Mouse (Mus musculus) v-Abl transformed pro-B cells (cell line): ENCODE measurements around the gene Myo15b.

Experiments used
- in situ Hi-C, 2 experiments: fragments of 400-800 bp; cut with MboI; formaldehyde crosslinking; loops; one replicate each; pipeline ENCODE4 v1.15.1; 2025; ENCODE audit not compliant: unreplicated experiment in 2 of 2

Gene Myo15b

DNA sequence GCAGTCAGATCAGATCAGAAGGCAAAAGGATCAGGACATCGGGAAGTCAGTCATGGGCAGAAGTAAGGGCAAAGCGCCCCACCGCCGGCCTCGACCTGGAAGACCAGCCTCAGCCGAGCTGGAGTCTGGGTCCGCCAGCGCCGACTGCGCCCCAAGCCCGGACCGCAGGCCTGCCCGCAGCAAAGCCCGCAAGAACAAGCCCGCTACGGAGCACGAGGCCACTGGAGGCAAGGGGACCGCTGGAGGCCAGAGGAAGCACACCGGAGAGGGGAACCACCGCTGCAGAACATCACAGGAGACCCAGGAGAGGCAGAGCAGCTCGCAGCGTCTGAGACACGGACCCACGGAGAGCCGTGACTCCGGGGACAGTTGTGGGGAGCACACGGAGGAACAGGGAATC is at the start of gene Myo15b:
TSS of gene Myo15b (plus strand) at position 53 of the 400 bp plus-strand sequence.
- in situ Hi-C loops: no loop called here

DNA sequence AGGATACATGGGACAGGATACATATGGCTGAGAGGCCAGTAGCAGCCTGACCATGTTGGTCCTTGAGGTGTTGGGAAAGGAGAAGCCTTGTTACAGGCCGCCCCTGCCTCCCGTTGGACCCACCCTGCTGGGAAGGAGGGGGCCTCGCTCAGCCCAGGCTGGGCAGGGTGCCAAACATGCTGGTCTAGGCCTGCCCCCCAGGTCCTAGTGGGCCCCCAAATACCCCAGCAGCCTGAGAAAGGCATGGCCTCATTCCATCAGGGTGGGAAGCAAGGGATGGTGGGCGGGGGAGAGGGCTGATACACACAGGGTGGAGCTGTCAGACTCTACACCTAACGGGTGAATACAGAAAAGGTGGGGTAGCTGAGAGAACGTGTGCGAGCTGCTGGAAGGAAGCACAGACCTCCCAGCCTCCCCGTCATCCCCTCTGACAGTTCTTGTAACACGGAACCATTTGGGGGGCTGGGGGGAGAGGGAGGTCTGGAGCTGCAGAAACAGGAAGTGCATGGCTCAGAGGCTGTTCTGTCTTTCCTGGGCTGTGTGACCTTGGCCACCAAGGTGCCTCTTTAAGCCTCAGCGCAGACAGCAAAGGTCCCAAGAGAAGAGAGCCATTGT is 49.4 kb upstream of the Myo15b start:
- in situ Hi-C loops: loop anchor here in 1 of 2 experiments (25.0 kb wide), 1 partner anchor 447 kb away; the partner anchor contains the start of gene Hid1

DNA sequence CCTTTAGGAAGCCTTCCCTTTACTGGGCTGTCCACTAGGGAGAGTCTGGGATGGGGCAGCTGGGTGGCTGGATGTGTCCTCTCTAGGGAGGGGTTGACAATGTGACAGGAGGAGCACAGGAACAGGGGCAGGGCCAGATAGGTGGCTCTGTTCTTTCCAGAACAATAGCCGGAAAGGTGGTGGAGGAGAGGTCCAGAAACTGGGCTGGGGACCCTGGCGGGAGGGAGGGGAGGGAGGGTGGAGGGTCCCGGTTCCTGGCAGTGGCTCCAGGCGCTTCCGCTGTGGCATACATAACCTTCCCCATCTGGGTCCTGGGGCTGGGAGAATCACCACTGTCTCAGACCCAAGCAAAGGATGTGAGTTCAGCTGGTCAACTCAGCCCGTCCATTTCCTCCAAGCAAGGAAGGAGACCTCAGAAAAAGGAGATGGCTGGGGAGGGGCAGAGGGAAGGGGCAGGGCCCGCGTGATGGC is 48.9 kb upstream of the Myo15b start:
- in situ Hi-C loops: loop anchor here in 1 of 2 experiments (25.0 kb wide), 1 partner anchor 447 kb away; the partner anchor contains the start of gene Hid1

DNA sequence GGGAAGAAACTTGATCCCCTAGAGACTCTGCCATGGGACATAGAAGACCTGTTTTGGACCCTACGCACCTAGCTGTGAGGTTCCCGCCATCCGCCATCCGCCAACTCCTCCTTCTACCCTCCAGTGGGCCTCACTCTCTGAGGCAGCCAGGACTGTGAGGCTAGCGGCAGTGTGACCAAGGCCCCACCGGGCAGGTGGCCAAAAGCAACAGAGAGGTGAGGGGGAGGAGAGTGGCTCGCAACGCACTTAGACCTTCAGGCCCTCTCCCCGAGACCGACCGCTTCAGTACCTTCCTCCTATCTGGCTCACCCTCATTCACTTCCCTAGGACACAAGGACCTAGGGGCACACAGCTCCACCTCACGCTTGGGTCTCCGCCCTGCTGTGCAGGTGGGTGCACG is 47.8 kb upstream of the Myo15b start:
- in situ Hi-C loops: loop anchor here (5.0 to 25.0 kb wide), 9 partner anchors 88 to 448 kb away; partner anchors contain the start of genes Hid1 (in 1 of the 2) and Mif4gd (in 1 of the 2)

GRCm38 (mm10) chr11:115811381-115812093 is 46.7 kb upstream of the Myo15b start:
- in situ Hi-C loops: loop anchor here (5.0 to 25.0 kb wide), 9 partner anchors 89 to 449 kb away; partner anchors contain the start of genes Hid1 (in 1 of the 2) and Mif4gd (in 1 of the 2)

- in situ Hi-C loops: loop anchor here (5.0 to 25.0 kb wide), 9 partner anchors 90 to 450 kb away; partner anchors contain the start of genes Hid1 (in 1 of the 2) and Mif4gd (in 1 of the 2)
Observed at GRCm38 (mm10) chr11:115812095-115812494, 46.1 kb upstream of the Myo15b start.

- in situ Hi-C loops: loop anchor here (5.0 to 25.0 kb wide), 9 partner anchors 90 to 450 kb away; partner anchors contain the start of genes Hid1 (in 1 of the 2) and Mif4gd (in 1 of the 2)
Observed at GRCm38 (mm10) chr11:115812533-115813420, 45.4 kb upstream of the Myo15b start.

DNA sequence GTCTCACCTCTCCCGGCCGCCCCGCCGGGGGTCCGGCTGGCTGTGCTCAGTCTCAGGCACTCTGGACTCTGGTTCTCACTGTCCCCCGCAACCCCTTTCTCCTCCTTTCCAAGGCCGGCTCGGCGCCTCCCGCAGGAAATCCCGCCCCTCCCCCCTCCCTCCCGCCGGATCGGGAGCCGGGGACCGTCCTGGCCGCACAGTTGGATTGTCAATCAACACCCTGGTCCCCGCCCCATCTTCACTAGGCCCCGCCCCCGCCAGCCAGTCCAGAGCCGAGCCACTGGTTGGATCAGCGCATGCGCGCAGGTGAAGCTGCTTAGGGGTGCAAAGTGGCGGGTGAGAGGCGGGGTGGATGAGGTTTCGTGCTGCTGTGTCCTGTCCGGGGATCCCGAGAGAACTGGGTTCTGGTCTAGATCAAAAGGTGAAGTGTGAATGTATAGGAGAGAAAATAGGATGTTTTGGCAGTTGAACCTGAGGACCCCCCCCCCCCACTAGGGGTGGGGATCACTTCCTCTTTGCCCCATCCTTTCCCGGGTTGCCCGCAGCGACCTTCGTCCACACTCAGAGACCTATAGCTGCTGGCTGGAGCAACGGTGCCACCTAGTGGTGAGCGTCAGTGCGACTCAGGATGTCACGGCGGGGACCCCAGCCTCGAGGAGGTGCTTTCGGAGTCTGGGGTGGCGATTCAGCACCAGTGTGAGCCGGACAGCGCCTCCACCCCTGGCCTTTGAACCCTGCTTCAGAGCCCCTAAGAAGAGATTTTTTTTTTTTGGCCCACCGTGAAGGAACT is 44.5 kb upstream of the Myo15b start, which contains the start of gene Caskin2:
TSS of gene Caskin2 (minus strand) at position 133 of the 790 bp plus-strand sequence.
- in situ Hi-C loops: loop anchor here (5.0 to 25.0 kb wide), 9 partner anchors 91 to 451 kb away; partner anchors contain the start of genes Hid1 (in 1 of the 2) and Mif4gd (in 1 of the 2)

GRCm38 (mm10) chr11:115814605-115815450 is 43.4 kb upstream of the Myo15b start, which contains the start of gene Tsen54:
Gene Tsen54, plus strand, starts transcription at chr11:115814724.
- in situ Hi-C loops: loop anchor here (5.0 to 25.0 kb wide), 9 partner anchors 93 to 453 kb away; partner anchors contain the start of genes Hid1 (in 1 of the 2) and Mif4gd (in 1 of the 2)

- in situ Hi-C loops: loop anchor here in 1 of 2 experiments (10.0 to 25.0 kb wide), 3 partner anchors 173 to 455 kb away; partner anchors contain the start of genes Hid1 and Mif4gd
Observed at GRCm38 (mm10) chr11:115817331-115817730, 40.9 kb upstream of the Myo15b start.

DNA sequence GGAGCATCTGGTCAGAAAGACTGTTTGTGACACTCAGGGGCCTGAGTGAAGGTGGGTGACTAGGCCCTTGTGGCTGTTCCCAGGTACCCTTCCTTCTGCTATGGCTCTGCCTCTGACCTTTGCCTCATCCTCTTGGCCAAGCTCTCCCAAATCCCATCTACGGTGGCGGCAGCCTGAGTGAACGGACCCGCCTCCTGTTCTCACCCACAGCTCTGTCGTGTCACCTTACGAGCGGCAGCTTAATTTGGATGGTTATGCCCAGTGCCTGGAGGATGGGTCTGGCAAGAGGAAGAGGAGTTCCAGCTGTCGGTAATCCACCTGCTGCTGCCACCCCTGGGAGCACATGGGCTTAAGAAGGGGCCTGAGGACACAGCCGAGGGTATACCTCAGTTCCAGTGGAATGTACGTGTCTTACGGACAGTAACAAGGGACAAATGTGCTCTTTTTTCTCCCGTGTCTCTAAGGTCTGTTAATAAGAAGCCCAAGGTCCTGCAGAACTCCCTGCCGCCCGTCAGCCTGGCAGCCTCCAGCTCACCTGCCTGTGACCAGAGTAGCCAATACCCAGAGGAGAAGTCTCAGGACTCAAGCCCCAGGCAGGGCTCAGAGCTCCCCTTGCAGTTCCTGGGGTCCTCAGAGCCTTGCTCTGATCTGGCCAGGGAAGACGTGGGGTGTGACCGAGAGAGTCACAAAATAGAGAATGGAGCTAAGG is 38.1 kb upstream of the Myo15b start:
- in situ Hi-C loops: loop anchor here in 1 of 2 experiments (10.0 to 25.0 kb wide), 3 partner anchors 175 to 458 kb away; partner anchors contain the start of genes Hid1 and Mif4gd

- in situ Hi-C loops: loop anchor here in 1 of 2 experiments (25.0 kb wide), 1 partner anchor 459 kb away; the partner anchor contains the start of gene Hid1
Observed at GRCm38 (mm10) chr11:115821001-115821400, 37.2 kb upstream of the Myo15b start.

DNA sequence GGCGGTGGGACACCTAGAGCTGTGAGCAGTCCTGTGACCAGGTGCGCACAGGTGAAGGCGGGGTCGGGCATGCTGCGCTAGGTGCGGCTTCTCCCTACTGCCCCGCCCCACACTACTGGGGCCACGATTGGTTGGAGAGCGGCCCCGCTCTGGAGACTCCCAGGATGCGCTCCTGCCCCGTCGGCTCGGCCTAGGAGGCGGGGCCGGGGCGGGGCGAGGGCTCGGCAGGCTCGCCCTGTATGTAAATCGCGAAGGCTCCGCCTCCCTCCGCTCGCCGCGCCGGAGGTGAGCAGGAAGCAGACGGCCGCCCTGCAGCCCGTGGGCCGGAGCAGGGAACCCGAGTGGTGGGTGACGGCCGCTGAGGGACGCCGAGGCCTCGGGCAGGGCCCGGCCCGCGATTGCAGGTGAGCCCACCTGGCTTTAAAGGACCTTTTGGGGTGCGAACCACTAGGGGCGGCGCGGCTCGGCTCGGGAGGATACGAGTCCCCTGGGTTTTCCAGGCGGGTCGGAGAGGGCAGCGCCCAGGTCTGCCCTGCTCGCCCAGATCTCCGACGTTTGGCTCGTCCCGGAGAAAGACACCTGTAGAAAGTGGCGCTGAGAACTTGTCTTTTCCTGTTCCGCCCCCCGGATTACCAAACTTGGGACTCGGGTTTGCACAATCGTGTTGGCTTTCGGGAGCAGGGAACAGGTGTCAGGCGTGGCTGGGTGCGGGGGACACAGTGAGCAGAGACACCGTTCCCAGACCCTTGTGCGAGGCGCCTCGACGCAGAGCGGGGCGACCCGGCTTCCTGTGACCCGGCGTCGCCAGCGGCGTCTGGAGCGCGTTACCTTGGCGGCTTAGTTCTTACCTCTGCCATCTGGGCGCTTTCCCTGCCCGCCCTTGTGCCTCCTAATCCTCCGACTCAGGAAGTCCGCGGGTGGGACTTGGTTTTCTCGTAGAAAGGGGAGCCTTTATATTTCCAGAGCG is 34.1 kb upstream of the Myo15b start, which contains the start of gene Llgl2:
TSS of gene Llgl2 (plus strand) at position 276 of the 967 bp plus-strand sequence.
- in situ Hi-C loops: loop anchor here in 1 of 2 experiments (25.0 kb wide), 1 partner anchor 462 kb away; the partner anchor contains the start of gene Hid1

GRCm38 (mm10) chr11:115824813-115825212 is 33.4 kb upstream of the Myo15b start:
- in situ Hi-C loops: loop anchor here in 1 of 2 experiments (25.0 kb wide), 1 partner anchor 463 kb away; the partner anchor contains the start of gene Hid1

GRCm38 (mm10) chr11:115826487-115826886 is 31.7 kb upstream of the Myo15b start:
- in situ Hi-C loops: no loop called here

DNA sequence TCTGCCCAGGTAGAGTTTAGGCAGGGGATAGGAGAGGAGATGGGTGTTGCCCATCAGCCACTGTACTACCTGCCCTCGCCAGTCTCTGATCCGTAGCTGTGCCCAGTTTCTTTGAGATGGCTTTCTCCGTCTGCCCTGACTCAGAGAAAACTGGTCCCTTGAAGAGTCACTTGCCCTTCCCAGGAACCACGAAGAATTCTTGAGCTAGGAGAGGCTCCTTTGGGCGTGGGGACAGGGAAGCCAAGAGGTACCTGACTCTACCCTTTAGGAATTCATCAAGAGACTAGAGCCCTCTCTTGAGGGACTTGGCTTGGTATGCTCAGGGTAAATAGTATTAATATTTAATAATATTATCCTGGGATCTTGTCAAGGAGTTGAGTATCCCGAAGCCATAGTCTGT is 30.6 kb upstream of the Myo15b start:
- in situ Hi-C loops: no loop called here
